Mouse (Mus musculus): Measurements from ENCODE around the gene Ccr10. TPM values are rescaled to one million over a fixed set of nuclear protein-coding genes. Genes with fewer than 3 reads are reported as not detected.

The Ccr10 gene
- polyA plus RNA-seq, 1 experiment = 0.05 TPM

- no peaks in the 10 kb centered on the region for H3K36me3 ChIP-seq (ENCODE audit: control insufficient read depth, insufficient read depth, low read length)
- peak within 1 kb of the TSS; percentile 83 for H3K4me3 ChIP-seq (ENCODE audit: control insufficient read depth, low read depth, low read length)
- peaks cover 2% of the 10 kb centered on the region; the same call in 1 of the 2 replicates for H3K27me3 ChIP-seq (ENCODE audit: control insufficient read depth, insufficient read depth, low read length)
- no peak; the same call in 1 of the 2 replicates for TF ChIP-seq POLR2A (IDR thresholded peaks at IDR 0.05; ENCODE audit: control insufficient read depth, low read depth, low read length)
- no peak for TF ChIP-seq CTCF (IDR thresholded peaks at IDR 0.05; ENCODE audit: control insufficient read depth, insufficient read depth, insufficient replicate concordance, low read depth, low read length)
- peaks cover 24% of the 10 kb centered on the region for H3K4me1 ChIP-seq (ENCODE audit: control insufficient read depth, insufficient read depth, low read length)
- peak within 1 kb of the TSS; percentile 52 for H3K27ac ChIP-seq (ENCODE audit: control insufficient read depth, insufficient read depth, low read depth, low read length)
These were observed 4.2 kb downstream of the Ccr10 start, which contains the start of gene Plekhh3 for GRCm38 (mm10) chr11:101170811-101171610. Gene Plekhh3 (minus strand): TSS chr11:101171351.

GRCm38 (mm10) chr11:101170354-101170810 is 4.9 kb downstream of the Ccr10 start, which contains the start of gene Cntnap1:
Gene Cntnap1 (plus strand): TSS chr11:101170523.
- Histone ChIP-seq H3K36me3 (ENCODE audit: control insufficient read depth, insufficient read depth, low read length) (no peaks in the 10 kb centered on the region), H3K4me1 (ENCODE audit: control insufficient read depth, insufficient read depth, low read length) (peaks cover 21% of the 10 kb centered on the region), H3K4me3 (ENCODE audit: control insufficient read depth, low read depth, low read length) (peak within 1 kb of the TSS; percentile 83), H3K27me3 (ENCODE audit: control insufficient read depth, insufficient read depth, low read length) (peaks cover 2% of the 10 kb centered on the region; the same call in 1 of the 2 replicates), H3K27ac (ENCODE audit: control insufficient read depth, insufficient read depth, low read depth, low read length) (peak within 1 kb of the TSS; percentile 41)
- TF ChIP-seq CTCF (IDR thresholded peaks at IDR 0.05; ENCODE audit: control insufficient read depth, insufficient read depth, insufficient replicate concordance, low read depth, low read length) = no peak
- no peak for TF ChIP-seq POLR2A (IDR thresholded peaks at IDR 0.05; ENCODE audit: control insufficient read depth, low read depth, low read length)

GRCm38 (mm10) chr11:101169301-101170107 is 5.7 kb downstream of the Ccr10 start:
- Histone ChIP-seq H3K27me3 (ENCODE audit: control insufficient read depth, insufficient read depth, low read length) (peaks cover 4% of the 10 kb centered on the region), H3K27ac (ENCODE audit: control insufficient read depth, insufficient read depth, low read depth, low read length) (no peak overlapping the region), H3K4me3 (ENCODE audit: control insufficient read depth, low read depth, low read length) (peak overlapping the region; percentile 83), H3K4me1 (ENCODE audit: control insufficient read depth, insufficient read depth, low read length) (peaks cover 21% of the 10 kb centered on the region), H3K36me3 (ENCODE audit: control insufficient read depth, insufficient read depth, low read length) (no peaks in the 10 kb centered on the region)
- no peak for TF ChIP-seq POLR2A (IDR thresholded peaks at IDR 0.05; ENCODE audit: control insufficient read depth, low read depth, low read length)
- TF ChIP-seq CTCF (IDR thresholded peaks at IDR 0.05; ENCODE audit: control insufficient read depth, insufficient read depth, insufficient replicate concordance, low read depth, low read length) = no peak

- no peak for TF ChIP-seq POLR2A (IDR thresholded peaks at IDR 0.05; ENCODE audit: control insufficient read depth, low read depth, low read length)
- TF ChIP-seq CTCF (IDR thresholded peaks at IDR 0.05; ENCODE audit: control insufficient read depth, insufficient read depth, insufficient replicate concordance, low read depth, low read length) = no peak
- H3K27me3 ChIP-seq (ENCODE audit: control insufficient read depth, insufficient read depth, low read length) = peaks cover 4% of the 10 kb centered on the region
- no peak overlapping the region for H3K4me3 ChIP-seq (ENCODE audit: control insufficient read depth, low read depth, low read length)
- H3K36me3 ChIP-seq (ENCODE audit: control insufficient read depth, insufficient read depth, low read length) = no peaks in the 10 kb centered on the region
- peaks cover 24% of the 10 kb centered on the region for H3K4me1 ChIP-seq (ENCODE audit: control insufficient read depth, insufficient read depth, low read length)
- H3K27ac ChIP-seq (ENCODE audit: control insufficient read depth, insufficient read depth, low read depth, low read length) = no peak overlapping the region
These were observed 6.8 kb downstream of the Ccr10 start for GRCm38 (mm10) chr11:101168301-101168980.

GRCm38 (mm10) chr11:101167963-101168300 is 7.3 kb downstream of the Ccr10 start:
- Histone ChIP-seq H3K4me1 (ENCODE audit: control insufficient read depth, insufficient read depth, low read length) (peaks cover 23% of the 10 kb centered on the region), H3K4me3 (ENCODE audit: control insufficient read depth, low read depth, low read length) (no peak overlapping the region), H3K36me3 (ENCODE audit: control insufficient read depth, insufficient read depth, low read length) (no peaks in the 10 kb centered on the region), H3K27ac (ENCODE audit: control insufficient read depth, insufficient read depth, low read depth, low read length) (no peak overlapping the region), H3K27me3 (ENCODE audit: control insufficient read depth, insufficient read depth, low read length) (peaks cover 4% of the 10 kb centered on the region)
- no peak for TF ChIP-seq POLR2A (IDR thresholded peaks at IDR 0.05; ENCODE audit: control insufficient read depth, low read depth, low read length)

GRCm38 (mm10) chr11:101167211-101167962 is 7.9 kb downstream of the Ccr10 start:
- Histone ChIP-seq H3K4me1 (ENCODE audit: control insufficient read depth, insufficient read depth, low read length) (peaks cover 22% of the 10 kb centered on the region), H3K27me3 (ENCODE audit: control insufficient read depth, insufficient read depth, low read length) (peaks cover 4% of the 10 kb centered on the region), H3K27ac (ENCODE audit: control insufficient read depth, insufficient read depth, low read depth, low read length) (no peak overlapping the region), H3K36me3 (ENCODE audit: control insufficient read depth, insufficient read depth, low read length) (no peaks in the 10 kb centered on the region), H3K4me3 (ENCODE audit: control insufficient read depth, low read depth, low read length) (no peak overlapping the region)
- no peak for TF ChIP-seq CTCF (IDR thresholded peaks at IDR 0.05; ENCODE audit: control insufficient read depth, insufficient read depth, insufficient replicate concordance, low read depth, low read length)
- no peak for TF ChIP-seq POLR2A (IDR thresholded peaks at IDR 0.05; ENCODE audit: control insufficient read depth, low read depth, low read length)

Data from testis, adult 2 months (tissue).